Mouse (Mus musculus) liver, embryonic 18 days (tissue): Measurements from ENCODE around the gene Cdk17. TPM values are rescaled to one million over a fixed set of nuclear protein-coding genes. Genes with fewer than 3 reads are reported as not detected.

ENCODE experiments used
- polyA plus RNA-seq: library from polyadenylated mRNA; depleted of rRNA; stranded (reverse); fragments of >200 nt; gene quantifications from 2 replicates; pipeline ENCODE4 v1.2.3, GENCODE M21; 2012; rRNA removed

Gene Cdk17
- 7.7 and 8.0 TPM in 2 replicates for polyA plus RNA-seq

DNA sequence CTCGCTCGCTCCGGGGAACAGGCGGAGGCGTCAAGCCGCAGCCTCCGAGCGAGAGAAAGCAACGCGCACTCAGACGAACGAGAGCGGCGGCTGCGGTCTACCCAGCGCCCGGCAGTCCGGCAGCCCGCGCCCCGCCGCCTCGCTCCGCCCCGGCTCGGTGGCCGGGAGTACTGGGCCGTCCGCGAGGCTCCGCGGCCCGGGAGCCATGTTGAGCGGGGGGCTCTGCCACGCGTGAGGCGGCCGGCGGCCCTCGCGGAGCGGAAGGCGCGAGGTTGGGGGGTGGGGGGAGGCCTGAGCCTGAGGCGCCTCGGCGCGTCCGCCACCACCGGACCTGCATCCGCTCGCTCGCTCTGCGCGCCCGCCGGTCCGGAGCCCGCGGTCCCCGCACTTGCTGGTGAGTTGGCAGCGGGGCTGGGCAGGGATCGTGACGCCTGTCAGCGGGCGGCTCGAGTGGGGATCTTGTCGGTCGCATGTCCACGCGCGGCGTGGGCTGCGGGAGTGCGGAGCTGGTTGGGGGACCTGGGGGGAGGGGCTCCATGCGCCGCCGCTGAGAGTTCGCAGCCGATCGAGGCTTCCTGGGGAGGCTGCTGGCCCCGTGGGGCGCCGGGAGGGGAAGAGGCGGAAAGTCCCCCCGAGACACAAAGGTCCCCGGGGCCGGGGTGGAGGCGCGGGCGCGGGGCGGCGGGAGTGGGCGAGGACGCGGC is at the start of gene Cdk17:
TSS of gene Cdk17 (plus strand) at position 69 of the 704 bp plus-strand sequence.

GRCm38 (mm10) chr10:93310721-93311411 is 150.2 kb downstream of the Cdk17 start, which contains the start of gene Elk3:
Gene Elk3, minus strand, starts transcription at chr10:93311135.

Other genes with a start within 250 kb of the Cdk17 start
- 0.07 TPM in 2 replicates for gene Cfap54, start 79.3 kb upstream of the Cdk17 start, polyA plus RNA-seq
- gene Elk3, start 150.3 kb downstream of the Cdk17 start, polyA plus RNA-seq = 6.2 and 6.4 TPM in 2 replicates